Mouse (Mus musculus) kidney, postnatal 0 days (tissue): ENCODE measurements around the gene Mrgprf. TPM values are rescaled to one million over a fixed set of nuclear protein-coding genes. Genes with fewer than 3 reads are reported as not detected.

Source experiments
- ATAC-seq: fragments of 200-750 bp; cut with Nextera tagmentation; replicated peaks from 2 replicates; pipeline ENCODE4 v1.8.0; 2017; ENCODE audit warnings: low read depth, moderate number of reproducible peaks, moderate TSS enrichment, moderate library complexity; ENCODE audit not compliant: low FRiP score
- DNase-seq: peaks from one replicate; pipeline ENCODE4 v3.0.0-alpha.2; 2016; ENCODE audit warnings: low spot score
- H3K27ac ChIP-seq: fragments of 300-500 bp; sonication (generic); 2 replicates; pipeline ENCODE4 v1.5.1; 2014; ENCODE audit warnings: mild to moderate bottlenecking
- H3K27me3 ChIP-seq: fragments of 300-500 bp; sonication (generic); 2 replicates; pipeline ENCODE4 v1.6.1; 2014; ENCODE audit warnings: low read length, mixed read lengths; ENCODE audit not compliant: insufficient read depth
- H3K36me3 ChIP-seq: fragments of 300-500 bp; sonication (generic); 2 replicates; pipeline ENCODE4 v1.6.1; 2014; ENCODE audit warnings: low read length, mixed read lengths; ENCODE audit not compliant: insufficient read depth
- H3K4me1 ChIP-seq: fragments of 300-500 bp; sonication (generic); replicated peaks from 2 replicates; pipeline ENCODE4 v1.6.1; 2014; ENCODE audit warnings: antibody characterized with exemption, low read length, mixed read lengths; ENCODE audit not compliant: insufficient read depth
- H3K4me2 ChIP-seq: fragments of 300-500 bp; sonication (generic); 2 replicates; pipeline ENCODE4 v1.6.1; 2014; ENCODE audit warnings: mild to moderate bottlenecking, low read length, moderate library complexity, mixed read lengths
- H3K4me3 ChIP-seq: fragments of 300-500 bp; sonication (generic); replicated peaks from 2 replicates; pipeline ENCODE4 v1.5.1; 2014; ENCODE audit warnings: low read depth, low read length
- H3K9ac ChIP-seq: fragments of 300-500 bp; sonication (generic); 2 replicates; pipeline ENCODE4 v1.6.1; 2014; ENCODE audit warnings: low read depth, low read length
- H3K9me3 ChIP-seq: fragments of 300-500 bp; sonication (generic); replicated peaks from 2 replicates; pipeline ENCODE4 v1.6.1; 2016; ENCODE audit warnings: low read length, inconsistent platforms, mixed read lengths
- CTCF ChIP-seq: IDR thresholded peaks from 2 replicates; pipeline ENCODE4 v1.5.1; 2016; ENCODE audit warnings: antibody characterized with exemption, low read depth, mild to moderate bottlenecking, moderate library complexity
- WGBS: fragments of 180-500 bp; shearing (Covaris S2); extraction: QIAGEN DNeasy Blood & Tissue Kit; methylation state at CpG from one replicate; pipeline ENCODE4 v1.1.7; 2014; 5-methylcytosine and 5-hydroxymethylcytosine counted together
- polyA plus RNA-seq: library from polyadenylated mRNA; unstranded; fragments of >200 nt; fragmentation: Nextera tagmentation; extraction: Ambion mirVana; gene quantifications from 2 replicates; pipeline ENCODE4 v1.2.1, GENCODE M21; 2015

The Mrgprf gene
- polyA plus RNA-seq, 1 experiment from 2014 or later: 3.8 TPM

DNA sequence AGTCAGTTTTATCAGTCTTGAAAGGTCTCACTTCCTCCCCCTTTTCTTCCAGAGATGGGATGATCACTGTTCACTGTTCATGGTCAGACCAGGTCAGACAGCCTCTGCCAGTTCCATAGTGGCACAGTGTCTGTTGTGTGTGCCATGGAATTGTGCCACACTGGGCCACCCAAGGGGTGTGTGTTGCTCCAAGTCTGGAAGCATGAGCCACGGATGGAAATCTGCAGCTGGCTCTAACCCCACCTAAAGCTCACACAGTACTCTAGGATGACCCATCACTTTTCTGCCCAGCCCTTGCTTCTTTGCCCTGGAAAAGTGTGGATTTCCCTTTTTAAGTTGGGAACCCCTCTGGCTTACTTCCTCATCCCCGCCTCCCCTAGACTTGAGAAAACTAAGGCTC, 3.5 kb downstream of the Mrgprf start:
- Histone ChIP-seq H3K9ac (no peak overlapping the region), H3K36me3 (no peaks in the 10 kb centered on the region), H3K27me3 (no peaks in the 10 kb centered on the region), H3K27ac (no peak overlapping the region), H3K9me3 (no peaks in the 10 kb centered on the region), H3K4me3 (no peak overlapping the region), H3K4me2 (no peak overlapping the region), H3K4me1 (peaks cover 12% of the 10 kb centered on the region; the same call in 1 of the 2 replicates)
- TF ChIP-seq CTCF: no peak
- no peak for DNase-seq
- ATAC-seq: no peak
- WGBS: 81% methylated on average over 2 of the region's 2 CpGs

DNA sequence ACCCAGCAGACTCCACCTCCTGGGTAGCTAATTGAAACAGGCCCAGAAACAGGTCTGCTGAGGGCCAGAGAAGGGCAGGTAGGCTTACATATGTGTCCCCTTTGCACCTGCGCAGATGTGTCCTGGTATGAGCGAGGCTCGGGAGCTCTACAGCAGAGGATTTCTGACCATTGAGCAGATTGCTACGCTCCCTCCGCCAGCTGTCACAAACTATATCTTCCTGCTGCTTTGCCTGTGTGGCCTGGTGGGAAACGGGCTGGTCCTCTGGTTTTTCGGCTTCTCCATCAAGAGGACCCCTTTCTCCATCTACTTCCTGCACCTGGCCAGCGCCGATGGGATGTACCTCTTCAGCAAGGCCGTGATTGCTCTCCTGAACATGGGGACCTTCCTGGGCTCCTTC, 7.0 kb downstream of the Mrgprf start:
- 92% methylated on average over 10 of the region's 10 CpGs for WGBS
- Histone ChIP-seq H3K4me3 (no peak overlapping the region), H3K9ac (no peak overlapping the region), H3K27ac (no peak overlapping the region), H3K9me3 (no peaks in the 10 kb centered on the region), H3K36me3 (no peaks in the 10 kb centered on the region), H3K4me1 (peaks cover 12% of the 10 kb centered on the region; the same call in 1 of the 2 replicates), H3K4me2 (no peak overlapping the region), H3K27me3 (no peaks in the 10 kb centered on the region)
- no peak for TF ChIP-seq CTCF
- ATAC-seq: no peak
- no peak for DNase-seq

DNA sequence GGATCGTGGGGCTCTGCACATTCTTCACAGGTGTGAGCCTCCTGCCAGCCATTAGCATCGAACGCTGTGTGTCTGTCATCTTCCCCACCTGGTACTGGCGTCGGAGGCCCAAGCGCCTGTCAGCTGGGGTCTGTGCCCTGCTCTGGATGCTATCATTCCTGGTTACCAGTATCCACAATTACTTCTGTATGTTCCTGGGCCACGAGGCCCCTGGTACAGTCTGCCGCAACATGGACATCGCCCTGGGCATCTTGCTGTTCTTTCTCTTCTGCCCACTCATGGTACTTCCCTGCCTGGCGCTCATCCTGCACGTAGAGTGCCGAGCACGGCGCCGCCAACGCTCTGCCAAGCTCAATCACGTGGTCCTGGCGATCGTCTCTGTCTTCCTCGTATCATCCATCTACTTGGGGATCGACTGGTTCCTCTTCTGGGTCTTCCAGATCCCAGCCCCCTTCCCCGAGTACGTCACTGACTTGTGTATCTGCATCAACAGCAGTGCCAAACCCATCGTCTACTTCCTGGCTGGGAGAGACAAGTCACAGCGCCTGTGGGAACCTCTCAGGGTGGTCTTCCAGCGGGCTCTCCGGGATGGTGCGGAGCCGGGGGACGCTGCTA, 7.5 kb downstream of the Mrgprf start:
- Histone ChIP-seq H3K9ac (no peak overlapping the region), H3K36me3 (no peaks in the 10 kb centered on the region), H3K4me2 (no peak overlapping the region), H3K4me1 (peaks cover 6% of the 10 kb centered on the region; the same call in 1 of the 2 replicates), H3K9me3 (no peaks in the 10 kb centered on the region), H3K4me3 (no peak overlapping the region), H3K27ac (no peak overlapping the region), H3K27me3 (no peaks in the 10 kb centered on the region)
- ATAC-seq (no peak), DNase-seq (no peak)
- TF ChIP-seq CTCF: no peak
- 80% methylated on average over 30 of the region's 30 CpGs for WGBS

DNA sequence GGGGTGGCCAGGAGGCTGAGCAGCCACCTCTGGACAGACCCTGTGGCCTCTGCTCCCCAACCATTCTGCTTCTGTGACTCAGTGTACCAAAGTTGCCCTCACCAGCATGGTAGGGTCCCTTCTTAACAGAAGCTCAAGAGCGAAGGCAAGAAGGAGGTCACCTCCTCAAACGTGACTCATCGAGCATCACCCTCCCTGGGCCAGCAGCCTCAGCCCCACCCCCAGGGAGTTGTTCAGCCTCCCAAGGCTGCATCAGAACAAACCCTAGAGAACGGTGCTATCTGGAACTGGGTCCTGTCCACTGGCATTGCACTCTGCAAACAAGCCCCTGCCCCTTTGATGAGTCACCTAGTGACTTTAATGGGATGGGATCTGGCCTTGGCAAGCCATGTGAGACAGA, 8.2 kb downstream of the Mrgprf start:
- H3K4me3 ChIP-seq: no peak overlapping the region
- 0 out of 2 replicates have a peak, but pooled peaks cover 3% of the 10 kb centered on the region for H3K4me1 ChIP-seq
- 50% methylated on average over 4 of the region's 4 CpGs for WGBS
- no peak for ATAC-seq
- no peak for DNase-seq
- H3K4me2 ChIP-seq: no peak overlapping the region
- no peaks in the 10 kb centered on the region for H3K27me3 ChIP-seq
- H3K9ac ChIP-seq: no peak overlapping the region
- no peak for TF ChIP-seq CTCF
- H3K36me3 ChIP-seq: no peaks in the 10 kb centered on the region
- H3K9me3 ChIP-seq: no peaks in the 10 kb centered on the region
- H3K27ac ChIP-seq: no peak overlapping the region

DNA sequence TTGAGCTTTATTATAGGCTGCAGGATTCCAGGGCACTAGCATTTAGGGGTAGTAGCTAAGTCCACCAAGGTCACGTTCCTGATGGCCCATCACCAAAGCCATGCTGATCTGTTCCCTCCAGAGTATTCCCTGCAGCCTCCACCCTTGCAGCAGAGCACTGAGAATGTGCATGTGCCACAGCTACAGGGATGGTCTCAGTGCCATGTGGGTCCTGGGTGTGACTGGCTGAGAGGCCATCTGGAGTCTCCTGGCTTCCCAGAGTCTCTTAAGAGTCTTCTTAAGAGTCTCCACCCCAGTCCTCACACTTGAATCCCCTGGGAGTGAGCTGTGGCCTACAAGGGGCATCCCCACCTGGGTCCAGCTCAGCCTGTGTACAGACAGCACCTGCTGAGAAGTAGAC, 9.2 kb downstream of the Mrgprf start:
- DNase-seq: no peak
- no peaks in the 10 kb centered on the region for H3K36me3 ChIP-seq
- 0 out of 2 replicates have a peak, but pooled peaks cover 3% of the 10 kb centered on the region for H3K4me1 ChIP-seq
- TF ChIP-seq CTCF: no peak
- no peak overlapping the region for H3K4me2 ChIP-seq
- no peaks in the 10 kb centered on the region for H3K27me3 ChIP-seq
- 93% methylated on average over 1 of the region's 1 CpGs for WGBS
- no peak overlapping the region for H3K9ac ChIP-seq
- no peaks in the 10 kb centered on the region for H3K9me3 ChIP-seq
- no peak overlapping the region for H3K27ac ChIP-seq
- H3K4me3 ChIP-seq: no peak overlapping the region
- ATAC-seq: no peak

DNA sequence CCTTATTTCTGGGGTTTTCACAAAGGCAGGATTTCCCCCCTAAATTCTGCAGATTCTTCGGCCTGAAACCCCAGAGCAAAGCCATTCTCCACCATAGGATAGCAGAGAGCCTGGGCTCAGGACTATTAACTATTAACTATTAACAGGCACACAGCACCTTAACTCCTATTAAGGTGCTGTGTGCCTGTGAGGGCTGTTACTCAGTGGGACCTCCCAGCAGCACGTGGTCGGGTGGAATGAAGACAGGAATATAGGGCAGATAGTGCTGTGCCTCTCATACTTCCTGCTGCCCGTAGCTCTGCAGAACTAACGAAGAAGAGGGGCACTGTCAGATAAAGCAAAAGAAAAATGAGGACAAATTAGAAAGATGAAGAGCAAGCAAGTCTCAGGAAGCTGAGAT, 9.9 kb downstream of the Mrgprf start:
- no peak overlapping the region for H3K4me3 ChIP-seq
- no peak for TF ChIP-seq CTCF
- 40% methylated on average over 5 of the region's 5 CpGs for WGBS
- no peak for ATAC-seq
- H3K9ac ChIP-seq: no peak overlapping the region
- no peaks in the 10 kb centered on the region for H3K9me3 ChIP-seq
- 0 out of 2 replicates have a peak, but pooled peaks cover 3% of the 10 kb centered on the region for H3K4me1 ChIP-seq
- no peak overlapping the region for H3K4me2 ChIP-seq
- no peak overlapping the region for H3K27ac ChIP-seq
- no peak for DNase-seq
- H3K27me3 ChIP-seq: no peaks in the 10 kb centered on the region
- no peaks in the 10 kb centered on the region for H3K36me3 ChIP-seq

DNA sequence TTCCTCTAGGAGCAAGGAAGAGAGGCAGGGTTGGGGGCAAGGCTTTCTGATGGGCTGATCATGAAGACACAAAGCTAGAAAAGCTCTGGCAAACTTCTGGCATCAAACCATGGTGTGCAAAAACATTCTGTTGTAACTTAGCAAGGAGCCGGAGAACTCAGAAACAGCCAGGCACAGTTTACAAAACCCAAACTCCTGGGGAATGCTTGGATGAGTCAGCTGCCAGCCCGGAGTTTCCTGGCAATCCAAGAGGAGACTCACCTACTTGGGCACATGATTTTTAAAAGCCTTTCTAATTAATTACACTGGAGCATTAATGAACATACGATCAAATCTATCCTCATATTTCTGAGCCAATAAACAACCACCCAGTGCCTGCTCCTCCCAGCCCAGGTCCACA, 11.5 kb downstream of the Mrgprf start:
- Histone ChIP-seq H3K36me3 (no peaks in the 10 kb centered on the region), H3K27me3 (no peaks in the 10 kb centered on the region), H3K4me2 (no peak overlapping the region), H3K27ac (no peak overlapping the region), H3K4me3 (no peak overlapping the region), H3K9ac (no peak overlapping the region), H3K9me3 (no peaks in the 10 kb centered on the region), H3K4me1 (0 out of 2 replicates have a peak, but pooled peaks cover 3% of the 10 kb centered on the region)
- DNase-seq: no peak
- no peak for ATAC-seq
- 81% methylated on average over 3 of the region's 3 CpGs for WGBS
- TF ChIP-seq CTCF: no peak
